Mouse (Mus musculus) kidney, adult 8-10 months (tissue): ENCODE data around the gene Dus2.
"Not testable (repeated sequence)": the region's sequence is repeated elsewhere in the genome, so short reads cannot be mapped to it uniquely, and the experiment has no call there.

Source experiments
- DNase-seq, 2 experiments: peaks; one replicate each; pipeline ENCODE4 v3.0.0; 2022

Dus2 gene

DNA sequence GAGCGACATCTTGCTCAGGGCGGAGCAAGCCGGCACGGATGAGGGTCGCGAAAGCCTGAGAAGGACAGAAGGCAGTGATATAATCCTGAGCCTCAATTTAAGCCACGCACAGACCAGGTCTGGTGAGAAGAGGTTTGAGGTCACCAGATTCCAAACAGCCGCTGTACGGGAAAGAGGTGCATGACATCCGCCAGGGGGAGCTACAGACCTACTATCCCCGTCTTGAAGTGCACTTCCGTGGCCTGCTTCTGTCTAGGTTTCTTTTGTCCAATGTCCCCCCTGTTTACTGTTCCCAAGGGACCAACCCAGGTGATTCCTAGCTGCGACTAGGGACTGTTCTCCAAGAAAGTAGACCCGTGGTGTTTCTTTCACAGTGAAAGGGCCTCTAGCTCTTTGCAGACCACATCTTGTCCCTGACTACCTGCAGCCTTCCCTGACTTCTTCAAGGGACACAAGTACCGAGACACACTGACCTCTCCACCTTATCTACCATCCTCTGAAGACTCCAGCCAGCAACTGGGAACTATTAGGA lies at the start of gene Dus2:
Gene Dus2, plus strand, starts transcription at position 482 of the 532 bp plus-strand sequence.
- peak; percentile 65 to 75 for DNase-seq

DNA sequence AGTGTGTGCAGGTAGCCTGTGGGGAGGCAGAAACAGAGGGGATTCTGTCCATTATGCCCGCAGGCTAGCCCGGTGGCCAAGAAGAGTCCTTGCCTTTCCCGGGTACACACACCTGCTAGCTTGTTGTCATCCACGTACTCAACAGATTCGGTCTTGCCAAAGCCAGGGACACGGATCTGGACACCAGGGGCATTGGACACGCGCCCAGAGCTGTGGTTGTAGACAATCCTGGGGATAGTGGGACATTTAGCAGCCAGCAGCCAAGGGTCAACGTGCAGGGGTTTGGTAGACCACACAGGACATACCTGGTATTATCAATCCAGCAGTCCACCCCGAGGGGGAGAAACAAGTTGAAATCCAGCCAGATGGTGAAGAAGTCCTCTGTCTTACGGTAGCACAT lies 49.1 kb upstream of the Dus2 start:
- DNase-seq = no peak

DNA sequence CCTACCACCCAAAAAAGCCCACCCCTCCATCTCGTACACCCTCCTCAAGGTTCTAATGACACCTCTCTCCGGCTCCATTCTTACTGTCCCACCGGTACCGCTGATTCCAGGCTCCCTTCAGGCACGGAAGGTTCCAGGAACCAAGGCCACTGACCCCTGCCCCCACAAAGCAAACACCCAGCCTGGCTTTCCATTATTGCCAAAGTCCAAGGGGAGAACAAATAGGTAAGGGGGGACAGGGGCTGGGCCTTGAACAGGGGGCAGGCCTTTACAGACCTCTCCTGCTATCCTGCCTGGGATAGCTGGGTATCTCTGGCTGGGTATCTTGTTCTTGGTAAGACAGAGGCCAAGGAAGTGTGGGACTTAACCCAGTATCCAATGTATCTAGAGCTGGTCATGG lies 48.6 kb upstream of the Dus2 start:
- DNase-seq = no peak

DNA sequence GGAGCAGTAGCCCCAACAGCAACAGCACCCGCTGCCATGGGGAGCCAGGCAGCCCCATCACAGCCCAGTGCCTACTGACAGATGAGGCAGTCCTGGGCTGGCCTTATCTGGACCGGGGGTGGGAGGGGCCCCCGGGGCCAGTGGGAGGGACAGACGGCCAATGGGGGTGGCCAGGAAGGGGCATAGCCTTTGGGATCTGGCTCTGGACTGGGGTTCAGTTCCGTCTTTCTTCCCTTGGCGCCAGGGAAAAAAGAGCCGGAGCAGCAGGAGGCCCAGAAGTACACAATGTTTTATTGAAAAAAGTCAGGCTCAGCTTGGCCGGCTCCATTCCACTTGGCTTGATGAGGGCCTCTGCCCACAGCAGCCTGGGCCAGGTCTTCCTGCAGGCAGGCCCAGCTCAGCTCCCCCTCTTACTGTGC lies 47.8 kb upstream of the Dus2 start, which contains the start of gene Lcat:
Gene Lcat, minus strand, starts transcription at position 62 of the 419 bp plus-strand sequence.
- no peak for DNase-seq

DNA sequence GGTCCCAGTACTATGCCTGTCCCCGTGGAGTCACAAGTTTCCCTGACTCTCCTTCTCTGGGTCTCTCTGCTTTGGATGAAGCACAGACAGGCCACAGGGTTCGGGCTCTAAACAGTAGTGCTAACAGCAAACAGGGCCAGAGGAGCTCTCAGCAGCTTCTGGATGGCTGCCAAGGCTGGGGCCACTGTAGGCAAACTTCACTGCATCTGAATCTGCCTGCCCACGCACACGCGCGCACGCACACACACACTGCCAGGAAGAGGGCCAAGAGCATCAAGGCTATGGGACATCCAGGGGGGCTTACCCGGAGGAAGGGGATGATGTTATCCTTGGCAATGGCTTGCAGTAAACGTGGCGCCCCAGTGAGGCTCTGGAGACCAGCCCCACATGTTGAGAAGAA lies 41.8 kb upstream of the Dus2 start:
- DNase-seq = no peak

DNA sequence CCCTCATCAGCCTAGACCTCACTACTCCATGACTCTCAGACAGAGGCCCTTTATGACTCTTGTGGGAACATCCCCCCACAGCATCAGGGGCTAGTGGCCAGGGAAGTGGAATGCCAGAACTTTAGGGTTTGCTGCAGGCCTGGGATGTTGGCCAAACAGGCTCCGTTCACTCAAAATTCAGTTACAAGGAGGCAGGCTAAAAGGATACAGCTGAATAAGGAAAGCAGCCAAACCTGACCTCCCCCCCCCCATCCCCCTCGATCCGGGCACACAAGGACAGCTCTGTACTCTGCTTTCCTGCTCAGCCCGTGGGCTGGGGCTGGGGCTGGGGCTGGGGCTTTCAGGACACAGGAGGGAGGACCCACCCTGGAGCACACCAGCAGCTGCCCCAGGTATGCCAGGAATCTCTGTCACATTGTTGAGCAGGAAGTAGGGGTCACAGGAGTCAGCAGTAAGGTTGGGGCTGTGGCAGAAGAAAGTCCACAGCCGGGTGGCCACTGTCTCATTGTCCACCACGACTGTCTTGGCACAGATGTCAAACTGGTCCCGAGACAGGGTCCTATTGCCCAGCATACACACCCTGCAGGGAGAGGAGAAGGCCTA lies 40.0 kb upstream of the Dus2 start:
- DNase-seq = peak in 1 of 2 experiments; percentile 33

DNA sequence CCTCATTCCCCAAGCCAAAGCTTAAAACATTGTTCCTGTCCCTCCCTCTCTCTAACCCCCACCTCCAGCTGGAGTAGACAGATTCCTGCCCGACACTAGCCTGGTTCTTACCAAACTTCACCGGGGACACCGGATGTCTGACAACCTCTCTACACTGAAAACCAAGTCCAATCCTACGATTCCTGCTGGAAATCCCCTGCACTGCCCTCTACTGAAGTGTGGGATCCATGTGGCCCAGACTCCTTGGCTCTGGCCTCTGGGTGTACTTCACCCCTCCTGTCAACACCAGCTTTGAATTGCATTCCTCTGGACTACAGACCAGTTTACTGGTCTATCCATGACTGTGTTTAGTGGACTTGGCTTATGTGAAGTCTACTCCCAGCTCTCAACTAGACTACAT lies 34.6 kb upstream of the Dus2 start:
- no peak for DNase-seq

DNA sequence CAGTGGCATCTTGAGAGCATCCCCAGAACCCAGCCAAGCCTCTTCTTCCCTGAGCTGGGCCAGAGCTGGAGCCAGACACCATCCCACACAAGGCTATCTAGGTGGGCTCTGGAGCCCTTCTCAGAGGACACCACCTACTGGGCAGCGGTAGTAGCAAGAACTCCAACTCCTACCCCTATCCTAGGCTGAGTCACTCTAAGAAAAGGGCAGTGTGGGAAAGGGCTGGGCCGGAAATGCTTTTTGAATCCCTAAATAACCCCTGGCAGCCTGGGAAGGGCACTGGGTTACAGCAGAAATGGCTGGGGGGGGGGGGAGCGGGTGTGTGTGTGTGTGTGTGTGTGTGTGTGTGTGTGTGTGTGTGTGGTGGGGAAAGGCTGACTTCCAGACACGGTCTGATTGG lies 33.3 kb upstream of the Dus2 start:
- DNase-seq = peak; percentile 58 to 69

DNA sequence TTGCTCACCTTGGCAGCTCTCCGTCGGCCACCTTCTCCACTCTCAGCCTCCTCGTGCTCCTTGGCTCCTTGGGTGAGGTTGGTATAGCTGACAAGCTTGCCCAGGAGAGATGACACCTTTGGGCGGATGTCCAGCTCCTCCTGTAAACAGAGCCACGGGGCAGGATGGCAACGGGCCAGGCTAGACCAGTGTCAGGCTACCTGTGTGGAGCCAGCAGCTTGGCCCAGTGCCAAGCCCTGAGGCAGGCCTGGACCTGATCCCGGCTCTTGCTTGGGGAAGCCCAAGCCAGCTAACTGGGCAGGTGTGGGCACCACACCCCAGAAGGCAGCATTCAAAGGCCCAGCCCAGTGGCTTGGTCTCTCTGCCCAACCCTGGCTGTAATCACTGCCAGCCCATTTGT lies 31.8 kb upstream of the Dus2 start:
- DNase-seq = peak; percentile 82 to 86

DNA sequence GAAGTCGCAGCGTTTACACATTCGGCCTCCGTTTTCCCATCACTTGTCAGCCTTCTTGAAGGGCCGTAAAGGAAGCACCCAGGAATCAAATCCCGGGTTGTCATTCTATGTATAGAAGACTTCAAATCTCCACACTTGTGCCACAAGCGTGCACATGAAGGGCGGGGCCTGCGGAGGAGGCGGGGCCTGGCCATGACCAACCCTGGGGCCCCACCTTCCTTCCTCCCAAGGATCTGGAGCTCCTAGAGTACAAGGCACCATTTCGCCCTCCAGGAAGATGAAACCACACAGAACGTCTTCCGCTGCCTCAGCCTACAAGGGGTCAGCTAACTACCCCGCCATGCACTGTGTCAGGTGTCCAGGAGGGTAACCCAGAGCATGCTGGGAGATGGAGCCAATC lies 30.0 kb upstream of the Dus2 start:
- no peak for DNase-seq

DNA sequence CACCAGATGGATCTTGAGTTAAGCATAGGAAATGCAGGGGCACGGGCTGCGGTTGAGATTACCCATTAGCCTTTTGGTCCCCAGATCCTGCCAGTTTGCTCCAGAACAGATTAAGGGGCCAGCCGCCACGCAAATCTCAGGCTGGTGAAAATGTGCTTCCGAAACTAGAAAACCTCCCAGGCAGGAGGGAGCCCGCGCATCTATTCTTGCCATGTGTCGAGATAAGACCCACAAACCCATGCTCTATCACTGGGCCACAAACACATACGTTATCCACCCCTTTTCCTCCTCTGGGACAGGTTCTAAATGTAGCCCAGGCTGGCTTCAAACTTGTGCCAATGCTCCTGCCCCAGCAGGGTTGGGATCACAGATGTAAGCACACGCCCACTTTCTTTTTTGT lies 29.6 kb upstream of the Dus2 start:
- no peak for DNase-seq

DNA sequence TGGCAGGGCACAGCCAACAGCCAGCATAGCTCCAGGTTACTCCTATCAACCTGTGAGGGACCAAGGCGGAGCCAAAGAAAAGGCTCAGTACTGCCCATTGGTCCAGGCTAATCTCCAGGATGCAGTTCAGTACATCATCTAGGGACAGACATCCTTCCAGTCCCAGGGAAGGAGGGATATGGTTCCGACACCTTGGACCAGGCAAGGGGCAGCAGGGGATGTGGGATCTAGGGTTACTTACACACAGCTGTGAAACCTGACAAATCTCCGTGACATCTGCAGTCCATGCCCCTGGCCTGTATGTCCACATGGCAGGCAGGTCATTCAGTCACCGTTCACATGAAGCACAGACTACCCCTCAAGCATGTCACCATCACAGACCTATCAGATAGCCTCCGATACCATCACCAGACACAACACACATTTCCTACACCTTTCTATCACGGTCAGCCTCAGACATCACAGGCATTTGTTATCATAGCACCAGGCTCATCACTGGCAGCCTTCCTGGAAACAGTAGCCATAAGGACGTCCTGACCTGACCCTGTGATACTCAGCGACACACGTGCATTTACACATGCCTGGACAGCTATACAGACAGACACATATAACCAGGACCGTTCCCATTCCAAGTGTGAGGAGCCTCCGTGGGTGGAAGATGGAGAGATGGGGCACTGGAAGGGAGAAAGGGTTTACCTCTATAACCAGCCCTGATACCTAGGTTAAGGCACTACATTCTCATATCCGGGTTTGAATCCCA lies 26.5 kb upstream of the Dus2 start:
- DNase-seq = no peak

DNA sequence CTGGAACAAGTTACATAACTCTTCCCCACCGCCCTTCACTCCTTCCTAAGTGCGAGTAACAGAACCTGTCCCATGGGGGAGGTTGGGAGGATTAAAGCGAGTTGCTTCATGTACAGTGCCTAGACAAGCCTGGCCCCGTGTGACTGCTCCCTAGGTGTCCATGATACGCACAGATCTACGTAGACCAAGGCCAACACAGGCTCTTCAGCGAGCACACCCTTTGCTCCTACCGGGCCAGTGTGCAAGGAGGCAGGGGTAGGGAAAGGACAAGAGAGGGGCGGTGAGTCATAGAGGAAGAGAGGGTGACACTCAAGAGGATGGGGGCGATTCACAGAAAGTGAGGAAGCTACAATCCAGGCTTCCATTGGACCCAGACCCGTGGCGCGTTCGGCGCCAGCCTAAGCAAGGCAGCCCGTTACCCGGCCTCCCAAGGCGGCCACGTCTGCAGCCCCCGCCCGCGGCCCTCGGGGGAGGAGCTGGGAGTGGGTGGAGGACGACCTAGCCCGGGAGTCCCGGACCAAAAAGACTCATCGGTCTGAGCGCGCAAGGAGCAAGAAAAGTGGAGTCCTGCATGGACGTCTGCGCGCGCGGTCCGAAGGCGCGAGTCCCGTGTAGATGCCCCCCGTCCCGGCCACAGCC lies 25.8 kb upstream of the Dus2 start:
- DNase-seq = no peak

DNA sequence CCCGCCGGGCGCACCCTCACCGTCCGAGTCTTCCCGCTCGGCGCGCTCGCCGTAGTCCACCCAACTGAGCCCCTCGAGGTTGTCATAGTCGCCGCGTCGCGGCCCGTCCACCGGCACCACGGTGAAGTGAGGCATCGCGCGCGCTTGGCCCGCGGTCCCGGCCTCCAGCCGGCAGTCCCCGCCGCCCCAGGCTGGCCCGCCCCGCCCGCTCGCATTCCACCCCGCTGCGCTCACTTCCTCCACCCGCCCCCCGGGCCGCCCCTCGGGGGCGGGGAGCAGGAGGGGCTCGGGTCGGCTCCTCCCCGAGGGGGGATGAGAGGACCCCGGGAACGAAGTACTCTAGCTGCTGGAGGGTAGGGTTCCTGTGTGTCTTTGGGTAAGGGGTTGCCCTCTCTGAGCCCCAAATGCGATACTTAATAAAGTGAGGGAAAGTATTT lies 25.2 kb upstream of the Dus2 start, which contains the start of gene Slc12a4:
Gene Slc12a4, minus strand, starts transcription at position 193 of the 437 bp plus-strand sequence.
- peak; percentile 62 to 64 for DNase-seq

DNA sequence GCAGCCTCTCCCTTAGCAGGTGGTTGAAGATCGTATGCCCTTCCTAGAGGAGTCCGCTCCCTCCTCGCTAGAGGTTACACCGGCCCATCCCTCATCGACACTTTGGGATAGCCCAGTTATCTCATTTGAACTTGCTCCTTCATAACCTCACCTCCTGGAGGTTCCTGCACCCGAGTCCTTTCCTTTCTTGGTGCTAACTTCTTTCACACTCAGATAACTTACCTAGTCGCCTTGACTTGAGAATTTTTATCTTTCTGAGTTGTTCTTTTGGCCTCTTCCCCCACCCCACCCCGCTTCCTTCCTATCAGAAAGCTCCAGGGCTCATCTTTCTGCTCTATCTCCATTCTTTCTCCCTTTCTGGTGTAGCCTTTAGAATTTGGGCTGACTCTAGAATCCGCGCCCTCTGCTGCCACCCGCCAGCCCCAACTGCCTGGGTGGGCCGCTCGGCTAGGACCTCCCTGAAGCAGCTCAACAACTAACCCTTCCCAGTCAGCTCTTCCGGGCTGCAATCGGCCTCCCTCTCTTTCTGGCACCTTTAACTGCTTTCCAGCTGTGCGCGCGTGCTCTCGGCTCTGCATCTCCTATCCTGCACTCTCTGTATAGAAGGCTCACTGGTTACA lies 24.3 kb upstream of the Dus2 start:
- DNase-seq = no peak

DNA sequence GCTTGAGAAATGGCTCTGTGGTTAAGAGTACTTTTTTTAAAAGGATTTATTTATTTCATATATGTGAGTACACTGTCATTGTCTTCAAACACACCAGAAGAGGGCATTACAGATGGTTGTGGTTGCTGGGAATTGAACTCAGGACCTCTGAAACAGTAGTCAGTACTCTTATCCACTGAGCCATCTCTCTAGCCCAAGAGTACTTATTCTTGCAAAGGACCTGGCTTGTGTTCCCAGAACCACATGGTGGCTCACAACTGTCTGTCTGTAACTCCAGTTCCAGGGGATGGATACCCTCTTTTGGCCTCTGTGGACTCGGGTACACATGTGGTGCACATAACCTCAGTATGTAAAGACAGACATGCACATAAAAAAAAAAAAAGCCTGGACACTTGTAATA lies 21.8 kb upstream of the Dus2 start:
- DNase-seq = no peak

DNA sequence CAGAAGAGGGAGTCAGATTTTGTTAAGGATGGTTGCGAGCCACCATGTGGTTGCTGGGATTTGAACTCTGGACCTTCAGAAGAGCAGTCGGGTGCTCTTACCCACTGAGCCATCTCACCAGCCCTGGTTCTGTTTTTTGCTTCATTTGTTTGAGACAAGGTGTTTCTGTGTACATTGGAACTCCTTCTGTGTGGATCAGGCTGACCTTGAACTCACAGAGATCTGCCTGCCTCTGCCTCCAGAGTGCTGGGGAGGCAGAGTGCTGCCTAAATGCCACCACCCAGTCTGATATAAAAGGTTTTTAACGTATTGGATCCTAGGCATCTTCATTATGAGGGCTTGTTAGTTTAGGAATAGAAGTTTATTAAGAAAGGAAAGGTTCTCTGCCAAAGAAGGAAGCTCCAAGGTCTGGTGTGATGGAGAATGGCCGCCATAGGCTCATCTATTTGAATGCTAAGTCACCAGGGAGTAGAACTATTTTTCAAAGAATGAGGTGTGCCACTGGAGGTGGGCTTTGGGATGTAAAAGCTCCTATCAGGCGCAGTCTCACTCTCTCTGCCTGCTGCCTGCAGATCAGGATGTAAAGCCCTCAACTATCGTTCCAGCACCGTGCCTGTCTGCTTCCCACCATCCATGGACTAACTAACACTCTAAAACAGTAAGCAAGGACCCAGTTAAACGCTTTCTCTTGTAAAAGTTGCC lies 20.0 kb upstream of the Dus2 start:
- no peak for DNase-seq

DNA sequence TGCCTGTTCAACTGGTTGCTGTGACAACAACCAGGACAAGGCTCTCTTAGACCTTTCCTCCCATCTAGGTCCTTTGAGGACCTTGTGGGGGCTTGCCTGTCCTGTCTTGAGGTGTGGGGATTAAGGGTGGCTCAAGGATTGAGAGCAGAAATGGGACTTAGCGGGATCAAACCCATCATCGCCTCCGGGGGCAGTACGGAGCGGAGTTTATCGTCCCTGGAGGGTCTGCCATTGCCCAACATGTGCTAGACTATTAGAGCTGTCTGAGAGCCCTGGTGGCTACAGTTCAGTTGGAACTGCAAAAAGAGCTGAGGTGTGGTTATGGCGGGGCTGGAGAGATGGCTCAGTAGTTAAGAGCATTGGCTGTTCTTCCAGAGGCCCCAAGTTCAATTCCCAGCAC lies 15.8 kb upstream of the Dus2 start:
- DNase-seq = no peak

DNA sequence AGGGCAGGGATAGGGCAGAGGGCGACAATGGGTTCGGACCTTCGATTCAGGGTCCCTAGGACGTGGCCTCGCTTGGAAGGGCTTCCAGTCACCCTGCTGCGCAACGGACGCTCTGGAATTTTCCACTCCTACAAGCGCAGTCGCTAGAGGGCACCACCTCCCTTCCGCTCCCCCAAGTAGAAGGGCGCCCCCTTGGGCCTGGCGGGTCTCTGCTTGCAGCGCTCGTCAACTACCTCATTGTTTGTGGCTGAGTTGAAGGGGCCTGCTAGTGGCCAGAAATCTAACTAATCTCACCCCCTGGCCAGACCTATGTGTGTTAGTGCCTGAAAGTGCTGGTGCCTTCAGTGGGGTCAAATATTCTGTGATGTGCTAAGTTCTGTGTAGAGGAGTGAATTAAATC lies 11.8 kb upstream of the Dus2 start, which contains the start of gene Dpep3:
Gene Dpep3, minus strand, starts transcription at position 105 of the 400 bp plus-strand sequence.
- no peak for DNase-seq

DNA sequence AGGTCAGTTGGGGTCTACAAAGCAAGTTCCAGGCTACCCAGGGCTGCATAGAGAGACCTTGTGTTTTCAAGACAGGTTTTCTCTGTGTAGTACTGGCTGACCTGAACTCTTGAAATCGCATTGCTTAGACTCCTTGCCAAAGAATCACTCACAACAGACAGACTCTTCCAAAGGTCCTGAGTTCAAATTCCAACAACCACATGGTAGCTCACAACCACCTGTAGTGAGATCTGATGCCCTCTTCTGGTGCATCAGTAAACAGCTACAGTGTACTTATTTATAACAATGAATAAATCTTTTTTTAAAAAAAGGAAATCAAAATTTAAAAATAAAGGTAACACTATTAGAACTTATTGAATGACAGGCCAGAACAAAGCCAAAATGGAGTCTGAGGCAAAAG lies 10.0 kb upstream of the Dus2 start:
- no peak for DNase-seq

DNA sequence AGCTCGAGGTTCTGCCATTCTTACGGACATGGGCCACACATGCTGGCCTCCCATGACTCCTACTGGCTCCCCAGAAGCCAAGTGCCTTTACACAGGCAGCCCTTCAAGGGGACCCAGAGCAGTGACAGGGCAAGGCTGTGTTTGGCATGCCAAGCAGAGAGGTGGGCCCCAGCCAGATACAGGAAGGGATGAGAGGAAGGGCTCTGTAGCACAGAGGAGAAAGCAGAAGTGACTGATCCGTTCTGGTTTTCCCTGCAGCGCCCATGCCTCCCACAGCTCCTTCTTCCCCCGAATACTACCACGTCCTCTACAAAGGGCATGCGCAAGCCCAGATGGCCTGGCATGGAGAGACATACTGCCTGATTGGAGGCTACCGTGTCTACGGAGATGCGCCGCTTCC lies 7.7 kb upstream of the Dus2 start:
- DNase-seq = not testable (repeated sequence)

DNA sequence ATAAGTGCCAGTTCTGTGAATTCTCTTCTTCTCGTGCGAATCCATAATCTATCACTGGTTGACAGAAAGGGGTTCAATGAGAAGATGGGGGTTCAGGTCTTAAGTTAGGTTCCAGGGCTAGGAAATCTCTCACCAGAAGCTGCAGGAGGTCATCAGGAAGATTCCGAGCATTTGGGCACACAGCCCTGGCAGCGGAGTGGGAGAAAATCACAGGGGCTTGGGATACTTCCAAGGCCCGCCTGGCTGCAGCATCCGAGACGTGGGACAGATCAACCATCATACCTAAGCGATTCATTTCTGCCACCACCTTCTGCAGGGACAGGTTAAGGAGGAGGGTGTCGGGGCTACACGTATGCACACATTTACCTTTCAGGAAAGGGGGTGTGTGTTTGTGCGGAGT lies 2.6 kb upstream of the Dus2 start:
- DNase-seq = no peak

DNA sequence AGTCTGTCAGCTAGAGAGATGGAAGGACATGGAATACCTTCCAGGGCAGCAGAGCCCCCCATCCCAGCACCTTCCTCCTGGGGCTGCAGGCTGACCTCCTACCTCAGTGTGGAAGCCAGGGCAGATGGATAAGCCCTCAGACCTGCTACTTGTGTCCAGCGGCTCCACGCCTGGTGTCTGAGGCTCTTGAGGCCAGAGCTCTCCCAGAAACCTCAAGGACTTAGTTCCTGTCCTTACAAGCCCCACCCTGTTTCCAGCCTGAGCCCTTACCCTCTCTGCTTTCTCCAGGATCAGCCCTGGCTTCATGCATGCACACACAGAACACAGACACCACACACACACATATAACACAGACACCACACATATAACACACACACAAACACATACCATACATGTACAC lies 409 bp downstream of the Dus2 start:
- DNase-seq = no peak
